Mouse (Mus musculus): ENCODE measurements at regions not wholly inside any gene's neighbourhood (a gene's known extent, or its start where the extent isn't known, plus 50 kb on each side); places are given as distances from the start of the nearest gene placed in this dataset.

DNA sequence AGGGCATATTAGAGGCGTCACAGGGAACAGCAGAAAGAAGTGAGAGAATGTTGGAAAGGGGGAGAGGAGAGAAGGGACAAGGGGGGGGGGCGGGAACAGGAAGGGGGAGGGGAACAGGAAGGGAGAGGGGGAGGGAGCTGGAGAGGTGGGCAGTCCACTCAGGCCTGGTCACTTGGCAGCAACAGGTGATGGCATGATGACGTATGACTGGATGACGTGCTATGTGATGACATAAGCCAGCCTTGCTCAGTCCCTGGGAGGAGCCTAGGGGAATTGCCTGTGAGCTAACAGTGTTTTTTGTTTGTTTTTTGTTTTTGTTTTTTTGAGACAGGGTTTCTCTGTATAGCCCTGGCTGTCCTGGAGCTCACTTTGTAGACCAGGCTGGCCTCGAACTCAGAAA is 80.6 kb downstream of the Sik1 start:
- H3K4me1 ChIP-seq (ENCODE audit: control insufficient read depth, insufficient read depth, low read length), result no peaks in the 10 kb centered on the region
- H3K4me3 ChIP-seq (ENCODE audit: insufficient read depth, low read length), result no peak overlapping the region
- TF ChIP-seq POLR2A (IDR thresholded peaks at IDR 0.05; ENCODE audit: extremely low read depth, insufficient read depth, low read length) (no peak), CTCF (IDR thresholded peaks at IDR 0.05; ENCODE audit: extremely low read depth, insufficient read depth, low read length) (no peak)
- no peak overlapping the region for H3K27ac ChIP-seq (ENCODE audit: insufficient read depth, low read length)

DNA sequence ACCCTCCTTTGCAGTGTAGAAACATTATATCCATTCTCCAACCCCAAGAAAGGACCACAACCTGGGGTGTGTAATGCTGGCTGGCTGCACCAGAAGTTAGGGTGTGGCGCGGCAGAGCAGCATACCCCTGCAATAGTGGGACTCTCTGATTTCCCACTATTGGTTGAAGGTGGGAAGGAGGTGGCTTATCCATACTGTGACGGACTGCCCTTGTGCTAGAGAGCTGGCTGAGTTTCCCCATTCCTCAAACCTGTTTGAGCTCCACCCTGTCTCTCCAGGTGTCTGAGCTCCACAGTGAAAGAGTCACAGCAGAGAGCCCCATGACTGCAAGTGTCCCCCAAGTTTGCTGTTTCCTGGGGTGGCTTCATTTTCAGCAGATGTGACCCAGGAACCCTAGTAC is 79.6 kb downstream of the Sik1 start:
- TF ChIP-seq POLR2A (IDR thresholded peaks at IDR 0.05; ENCODE audit: extremely low read depth, insufficient read depth, low read length) (no peak), CTCF (IDR thresholded peaks at IDR 0.05; ENCODE audit: extremely low read depth, insufficient read depth, low read length) (no peak)
- Histone ChIP-seq H3K4me3 (ENCODE audit: insufficient read depth, low read length) (no peak overlapping the region), H3K27ac (ENCODE audit: insufficient read depth, low read length) (no peak overlapping the region), H3K4me1 (ENCODE audit: control insufficient read depth, insufficient read depth, low read length) (no peaks in the 10 kb centered on the region)

- H3K4me1 ChIP-seq (ENCODE audit: control insufficient read depth, insufficient read depth, low read length), result no peaks in the 10 kb centered on the region
- TF ChIP-seq CTCF (IDR thresholded peaks at IDR 0.05; ENCODE audit: extremely low read depth, insufficient read depth, low read length) (no peak), POLR2A (IDR thresholded peaks at IDR 0.05; ENCODE audit: extremely low read depth, insufficient read depth, low read length) (no peak)
- H3K4me3 ChIP-seq (ENCODE audit: insufficient read depth, low read length), result no peak overlapping the region
- H3K27ac ChIP-seq (ENCODE audit: insufficient read depth, low read length), result no peak overlapping the region
Measured at GRCm38 (mm10) chr17:31776949-31777607, 78.5 kb downstream of the Sik1 start.

DNA sequence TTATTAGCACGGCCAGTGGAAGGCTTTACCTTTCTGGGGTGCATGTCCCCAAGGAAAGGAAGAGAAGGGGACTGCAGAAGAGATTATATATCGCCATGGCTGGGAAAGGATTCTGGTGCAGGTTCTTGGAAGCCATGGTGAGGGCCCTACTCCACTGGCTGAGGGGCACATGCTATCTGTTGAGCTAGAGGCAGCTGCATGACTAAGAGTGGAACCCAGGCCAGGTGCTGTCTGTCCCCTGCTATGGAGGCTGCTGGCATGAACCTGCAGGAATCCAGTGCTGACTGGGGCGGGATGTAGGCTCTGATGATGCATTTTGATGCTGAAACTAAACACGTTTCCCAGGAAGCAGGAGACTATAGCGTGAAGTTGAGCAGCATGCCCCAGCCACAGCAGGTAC is 77.9 kb downstream of the Sik1 start:
- Histone ChIP-seq H3K4me1 (ENCODE audit: control insufficient read depth, insufficient read depth, low read length) (no peaks in the 10 kb centered on the region), H3K4me3 (ENCODE audit: insufficient read depth, low read length) (no peak overlapping the region), H3K27ac (ENCODE audit: insufficient read depth, low read length) (no peak overlapping the region)
- TF ChIP-seq CTCF (IDR thresholded peaks at IDR 0.05; ENCODE audit: extremely low read depth, insufficient read depth, low read length) (no peak), POLR2A (IDR thresholded peaks at IDR 0.05; ENCODE audit: extremely low read depth, insufficient read depth, low read length) (no peak)

DNA sequence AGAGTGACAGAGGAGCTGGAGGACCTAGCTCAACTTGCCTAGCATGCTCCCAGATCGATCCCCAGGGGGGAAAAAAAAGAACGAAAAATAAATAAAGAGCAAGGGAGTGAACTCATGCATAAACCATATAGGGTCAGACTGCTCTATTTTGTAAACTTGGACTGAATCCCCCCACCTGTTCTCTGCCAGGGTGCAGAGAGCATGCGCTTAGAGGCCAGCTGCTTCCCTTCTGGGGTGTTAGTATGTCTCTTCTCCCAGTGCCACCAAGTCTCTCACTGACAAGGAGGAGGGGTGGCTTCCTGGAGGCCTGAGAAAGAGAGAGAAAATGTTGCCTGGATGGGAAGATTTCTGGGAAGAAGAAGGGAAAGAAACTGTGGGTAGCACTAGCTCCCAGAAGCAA is 76.1 kb downstream of the Sik1 start:
- Histone ChIP-seq H3K4me1 (ENCODE audit: control insufficient read depth, insufficient read depth, low read length) (no peaks in the 10 kb centered on the region), H3K4me3 (ENCODE audit: insufficient read depth, low read length) (no peak overlapping the region), H3K27ac (ENCODE audit: insufficient read depth, low read length) (no peak overlapping the region)
- TF ChIP-seq POLR2A (IDR thresholded peaks at IDR 0.05; ENCODE audit: extremely low read depth, insufficient read depth, low read length) (no peak), CTCF (IDR thresholded peaks at IDR 0.05; ENCODE audit: extremely low read depth, insufficient read depth, low read length) (no peak)

GRCm38 (mm10) chr17:31782251-31782650 is 73.4 kb downstream of the Sik1 start:
- Histone ChIP-seq H3K4me3 (ENCODE audit: insufficient read depth, low read length) (no peak overlapping the region), H3K4me1 (ENCODE audit: control insufficient read depth, insufficient read depth, low read length) (no peaks in the 10 kb centered on the region), H3K27ac (ENCODE audit: insufficient read depth, low read length) (no peak overlapping the region)
- TF ChIP-seq POLR2A (IDR thresholded peaks at IDR 0.05; ENCODE audit: extremely low read depth, insufficient read depth, low read length), result no peak
- TF ChIP-seq CTCF (IDR thresholded peaks at IDR 0.05; ENCODE audit: extremely low read depth, insufficient read depth, low read length), result no peak

DNA sequence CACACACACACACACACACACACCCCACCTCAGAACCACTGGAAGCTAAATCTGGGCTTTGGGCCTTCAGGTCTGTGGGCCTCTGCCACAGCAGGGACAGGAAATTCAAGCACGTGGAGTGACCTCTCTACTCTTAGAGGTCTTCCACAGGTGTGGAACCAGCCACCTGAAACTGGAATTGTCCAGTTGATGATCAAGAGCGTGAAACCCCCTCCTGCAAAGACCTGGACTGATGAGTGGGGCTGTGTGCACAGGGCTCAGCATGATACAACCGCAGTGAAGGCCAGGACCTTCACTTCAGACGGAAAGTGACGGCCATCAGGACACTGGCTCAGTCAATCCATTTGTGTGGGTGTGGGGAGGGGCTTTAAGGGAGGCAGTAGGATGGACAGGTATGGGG is 72.5 kb downstream of the Sik1 start:
- no peak overlapping the region for H3K27ac ChIP-seq (ENCODE audit: insufficient read depth, low read length)
- TF ChIP-seq CTCF (IDR thresholded peaks at IDR 0.05; ENCODE audit: extremely low read depth, insufficient read depth, low read length) (no peak), POLR2A (IDR thresholded peaks at IDR 0.05; ENCODE audit: extremely low read depth, insufficient read depth, low read length) (no peak)
- H3K4me3 ChIP-seq (ENCODE audit: insufficient read depth, low read length), result no peak overlapping the region
- no peaks in the 10 kb centered on the region for H3K4me1 ChIP-seq (ENCODE audit: control insufficient read depth, insufficient read depth, low read length)

DNA sequence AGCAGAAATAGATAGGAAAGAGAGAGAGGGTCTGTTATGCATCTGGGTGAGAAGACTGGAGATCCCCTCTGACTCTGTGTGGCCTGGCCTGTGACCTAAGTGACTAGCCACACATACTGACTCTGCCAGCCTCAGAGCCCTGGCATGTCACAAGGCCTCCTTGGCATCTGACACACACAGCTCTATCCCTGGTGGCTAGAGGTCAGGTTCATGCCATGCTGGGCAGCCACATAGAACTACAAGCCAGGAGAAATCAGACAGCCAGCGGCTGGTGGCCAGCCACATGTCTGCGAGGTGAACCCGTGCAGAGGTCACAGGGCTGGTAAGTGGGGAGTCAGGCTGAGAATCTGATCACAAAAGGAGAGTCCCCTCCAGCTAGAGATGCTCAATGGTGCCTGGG is 67.3 kb downstream of the Sik1 start:
- Histone ChIP-seq H3K4me3 (ENCODE audit: insufficient read depth, low read length) (no peak overlapping the region), H3K4me1 (ENCODE audit: control insufficient read depth, insufficient read depth, low read length) (no peaks in the 10 kb centered on the region), H3K27ac (ENCODE audit: insufficient read depth, low read length) (no peak overlapping the region)
- TF ChIP-seq CTCF (IDR thresholded peaks at IDR 0.05; ENCODE audit: extremely low read depth, insufficient read depth, low read length) (no peak), POLR2A (IDR thresholded peaks at IDR 0.05; ENCODE audit: extremely low read depth, insufficient read depth, low read length) (no peak)

GRCm38 (mm10) chr17:31789068-31789583 is 66.5 kb downstream of the Sik1 start:
- Histone ChIP-seq H3K4me3 (ENCODE audit: insufficient read depth, low read length) (no peak overlapping the region), H3K27ac (ENCODE audit: insufficient read depth, low read length) (no peak overlapping the region), H3K4me1 (ENCODE audit: control insufficient read depth, insufficient read depth, low read length) (no peaks in the 10 kb centered on the region)
- no peak for TF ChIP-seq POLR2A (IDR thresholded peaks at IDR 0.05; ENCODE audit: extremely low read depth, insufficient read depth, low read length)
- no peak for TF ChIP-seq CTCF (IDR thresholded peaks at IDR 0.05; ENCODE audit: extremely low read depth, insufficient read depth, low read length)

DNA sequence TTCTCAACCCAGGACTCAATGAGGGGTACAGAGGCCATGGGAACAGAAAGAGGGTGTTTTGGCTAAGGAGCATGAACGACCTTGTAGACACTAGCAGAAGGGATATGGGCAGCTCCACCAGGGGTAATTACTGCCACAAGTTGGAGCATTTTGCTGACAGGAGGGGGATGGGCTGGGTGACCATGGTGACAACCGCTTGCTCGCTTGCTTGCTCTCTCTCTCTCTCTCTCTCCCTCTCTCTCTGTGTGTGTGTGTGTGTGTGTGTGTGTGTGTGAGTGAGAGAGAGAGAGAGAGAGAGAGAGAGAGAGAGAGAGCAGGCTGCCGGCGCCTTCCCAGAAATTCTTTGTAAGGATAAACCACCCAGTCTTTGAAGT is 65.7 kb downstream of the Sik1 start:
- H3K4me3 ChIP-seq (ENCODE audit: insufficient read depth, low read length), result no peak overlapping the region
- TF ChIP-seq POLR2A (IDR thresholded peaks at IDR 0.05; ENCODE audit: extremely low read depth, insufficient read depth, low read length) (no peak), CTCF (IDR thresholded peaks at IDR 0.05; ENCODE audit: extremely low read depth, insufficient read depth, low read length) (no peak)
- no peaks in the 10 kb centered on the region for H3K4me1 ChIP-seq (ENCODE audit: control insufficient read depth, insufficient read depth, low read length)
- H3K27ac ChIP-seq (ENCODE audit: insufficient read depth, low read length), result no peak overlapping the region
